ENCODE assay signal across 14 mouse cellular contexts in the genomic region with DNA sequence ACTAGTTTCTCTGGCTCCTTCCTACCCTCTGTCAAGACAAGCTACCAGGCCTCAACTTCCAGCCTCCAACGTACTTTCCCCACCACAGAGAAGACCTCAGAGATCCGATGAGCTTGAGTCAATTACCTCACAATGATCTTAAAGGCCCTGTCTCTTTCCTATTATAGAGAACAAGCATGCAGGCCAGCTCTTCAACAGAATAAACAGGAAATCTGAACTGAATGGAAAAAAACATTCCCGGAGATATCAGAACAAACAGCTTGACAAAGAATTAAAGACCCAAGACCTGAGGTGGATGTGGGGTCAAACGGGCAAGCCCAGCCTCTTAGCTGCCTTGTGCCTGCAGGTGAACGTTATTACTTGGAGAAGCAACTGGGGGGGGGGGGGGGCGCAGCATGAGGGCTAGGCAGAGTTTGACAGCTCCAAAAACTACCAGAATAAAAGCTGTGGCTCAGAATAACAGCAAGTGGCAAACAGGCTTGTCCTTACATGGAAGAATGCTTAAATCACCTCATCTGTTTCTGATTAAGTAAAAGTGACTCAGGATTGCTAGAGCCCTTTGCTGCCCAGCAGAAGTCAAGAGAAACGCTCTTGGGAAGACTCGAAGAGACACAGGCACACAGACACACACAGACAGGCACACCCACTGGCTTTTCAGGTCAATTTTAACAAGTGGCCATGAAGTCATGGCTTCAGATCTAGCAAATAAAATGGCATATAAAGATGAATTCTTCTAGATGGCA. TPM values are rescaled to one million over a fixed set of nuclear protein-coding genes. Genes with fewer than 3 reads are reported as not detected.
DNase-seq lines count a peak whose midpoint lies in the region; ATAC-seq and TF ChIP-seq lines count a peak whose summit lies in the region.
"Had no signal": no experiment of that assay in that cellular context is flagged by ENCODE, and none has a peak within 500 bp of the region (broad histone marks: within the 10 kb centered on the region; RNA-seq: fewer than 3 reads in every experiment).

No protein-coding gene starts in this region.

- no peak overlapping the region for H3K4me2 ChIP-seq in intestine, embryonic 15.5 days (replicated peaks)
- no peak overlapping the region for H3K4me2 ChIP-seq in intestine, embryonic 16.5 days (ENCODE audit: low read depth, low read length)
- no peak overlapping the region for H3K4me2 ChIP-seq in limb, embryonic 14.5 days (replicated peaks; ENCODE audit: low read depth, low read length, severe bottlenecking)
- H3K4me2 ChIP-seq: hindbrain, embryonic 13.5 days; stomach, embryonic 15.5 days had no signal

- H3K27me3 ChIP-seq in intestine, embryonic 15.5 days (replicated peaks): no peaks in the 10 kb centered on the region
- no peaks in the 10 kb centered on the region for H3K27me3 ChIP-seq in intestine, embryonic 16.5 days (replicated peaks; ENCODE audit: control insufficient read depth, insufficient read depth, low read length)
- H3K27me3 ChIP-seq in limb, embryonic 14.5 days (ENCODE audit: control insufficient read depth, insufficient read depth, low read length): no peaks in the 10 kb centered on the region
- H3K27me3 ChIP-seq: hindbrain, embryonic 13.5 days; stomach, embryonic 15.5 days had no signal

- H3K4me1 ChIP-seq in intestine, embryonic 15.5 days (replicated peaks): peaks cover 5% of the 10 kb centered on the region; the same call in 1 of the 2 replicates
- H3K4me1 ChIP-seq in intestine, embryonic 16.5 days (ENCODE audit: control insufficient read depth, insufficient read depth, low read length): peaks cover 16% of the 10 kb centered on the region; the same call in 1 of the 2 replicates
- H3K4me1 ChIP-seq in limb, embryonic 14.5 days (ENCODE audit: control insufficient read depth, insufficient read depth, low read length): peaks cover 8% of the 10 kb centered on the region; the same call in 1 of the 2 replicates

- peak; percentile 60 for DNase-seq in MN1 (ENCODE audit: low spot score)
- DNase-seq in embryo, embryonic 10.5 days (ENCODE audit: low spot score): peak; percentile 59
- DNase-seq in limb, embryonic 14.5 days (ENCODE audit: low spot score): peak; percentile 40
- DNase-seq in spleen, postnatal 10 days (ENCODE audit: low spot score in 2 of 2): no peak
- DNase-seq: cerebellum, postnatal 10 days; layer of hippocampus, adult 9-11 months; right cerebral cortex, postnatal 14 days had no signal

- H3K9me3 ChIP-seq in intestine, embryonic 15.5 days: no peaks in the 10 kb centered on the region
- H3K9me3 ChIP-seq in intestine, embryonic 16.5 days (ENCODE audit: control insufficient read depth, low read length): no peaks in the 10 kb centered on the region
- no peaks in the 10 kb centered on the region for H3K9me3 ChIP-seq in limb, embryonic 14.5 days (ENCODE audit: control insufficient read depth, low read length)
- H3K9me3 ChIP-seq: hindbrain, embryonic 13.5 days; stomach, embryonic 15.5 days had no signal

- peaks cover 8% of the 10 kb centered on the region; the same call in 1 of the 2 replicates for H3K36me3 ChIP-seq in intestine, embryonic 15.5 days
- 0 out of 2 replicates have a peak, but pooled peaks cover 10% of the 10 kb centered on the region for H3K36me3 ChIP-seq in intestine, embryonic 16.5 days (ENCODE audit: control insufficient read depth, insufficient read depth, low read length)
- peaks cover 24% of the 10 kb centered on the region for H3K36me3 ChIP-seq in limb, embryonic 14.5 days (ENCODE audit: control insufficient read depth, insufficient read depth, low read length)

- WGBS in intestine, embryonic 15.5 days: 40% methylated on average over 8 of the region's 8 CpGs
- 43% methylated on average over 8 of the region's 8 CpGs for WGBS in intestine, embryonic 16.5 days
- WGBS in limb, embryonic 14.5 days: 24% methylated on average over 8 of the region's 8 CpGs

- ATAC-seq in intestine, embryonic 15.5 days: no peak
- ATAC-seq in intestine, embryonic 16.5 days: no peak
- ATAC-seq in limb, embryonic 14.5 days (ENCODE audit: low FRiP score, low read depth): no peak
- no peak for ATAC-seq in megakaryocyte-erythroid progenitor cell, adult 5-6 weeks (replicated peaks; ENCODE audit: low FRiP score, low TSS enrichment, poor library complexity, severe bottlenecking)

- no peak overlapping the region for H3K4me3 ChIP-seq in intestine, embryonic 15.5 days (replicated peaks)
- H3K4me3 ChIP-seq in intestine, embryonic 16.5 days (ENCODE audit: low read length): no peak overlapping the region
- no peak overlapping the region for H3K4me3 ChIP-seq in limb, embryonic 14.5 days (replicated peaks; ENCODE audit: low read length)
- H3K4me3 ChIP-seq: hindbrain, embryonic 13.5 days; stomach, embryonic 15.5 days had no signal

- 0 out of 2 replicates have a peak overlapping the region, but pooled peaks have one; percentile 3 for H3K27ac ChIP-seq in intestine, embryonic 15.5 days
- no peak overlapping the region; the same call in 1 of the 2 replicates for H3K27ac ChIP-seq in intestine, embryonic 16.5 days (ENCODE audit: low read length)
- no peak overlapping the region for H3K27ac ChIP-seq in limb, embryonic 14.5 days (replicated peaks; ENCODE audit: low read depth, low read length)
- H3K27ac ChIP-seq: hindbrain, embryonic 13.5 days; macrophage; stomach, embryonic 15.5 days had no signal

- TF ChIP-seq POLR2A in limb, embryonic 14.5 days (IDR thresholded peaks at IDR 0.05; ENCODE audit: borderline replicate concordance, extremely low read depth, insufficient read depth, insufficient read length): no peak

- H3K9ac ChIP-seq in intestine, embryonic 15.5 days: no peak overlapping the region
- no peak overlapping the region for H3K9ac ChIP-seq in intestine, embryonic 16.5 days (ENCODE audit: low read depth, low read length)
- no peak overlapping the region for H3K9ac ChIP-seq in limb, embryonic 14.5 days (ENCODE audit: low read depth, low read length, severe bottlenecking)
- H3K9ac ChIP-seq: hindbrain, embryonic 13.5 days; stomach, embryonic 15.5 days had no signal

RNA-seq across cellular contexts. Expression of a gene that starts 17.5 kb away (rescaled TPM):
- 0.59 and 0.63 TPM in 2 replicates for polyA plus RNA-seq in intestine, embryonic 15.5 days (2015; fragmentation: Nextera tagmentation; extraction: Ambion mirVana)
- 0.34 and 0.67 TPM in 2 replicates for polyA plus RNA-seq in intestine, embryonic 16.5 days (2015; fragmentation: Nextera tagmentation; extraction: Ambion mirVana)
- 0.24 and 0.39 TPM in 2 replicates for polyA plus RNA-seq in limb, embryonic 14.5 days (2012; rRNA removed)
- 0.55 and 0.83 TPM in 2 replicates for polyA plus RNA-seq in limb, embryonic 14.5 days (2014; fragmentation: Nextera tagmentation; extraction: Ambion mirVana)
- not detected in 2 replicates for total RNA-seq in megakaryocyte-erythroid progenitor cell, adult 5-6 weeks (2014; fragmentation: Nextera tagmentation)
- 1.2 TPM in 1 of 2 replicates, not detected in the other for total RNA-seq in megakaryocyte-erythroid progenitor cell, adult 5-6 weeks (2017)

RNA-seq across cellular contexts. Expression of a gene that starts 51.6 kb away (rescaled TPM):
- 3.9 TPM in 2 replicates for polyA plus RNA-seq in intestine, embryonic 15.5 days (2015; fragmentation: Nextera tagmentation; extraction: Ambion mirVana)
- 2.4 and 3.4 TPM in 2 replicates for polyA plus RNA-seq in intestine, embryonic 16.5 days (2015; fragmentation: Nextera tagmentation; extraction: Ambion mirVana)
- polyA plus RNA-seq in limb, embryonic 14.5 days (2012; rRNA removed): 15.1 and 17.0 TPM in 2 replicates
- 5.9 and 6.4 TPM in 2 replicates for polyA plus RNA-seq in limb, embryonic 14.5 days (2014; fragmentation: Nextera tagmentation; extraction: Ambion mirVana)
- total RNA-seq in megakaryocyte-erythroid progenitor cell, adult 5-6 weeks (2014; fragmentation: Nextera tagmentation): 0.26 and 3.9 TPM in 2 replicates
- 1.4 and 2.3 TPM in 2 replicates for total RNA-seq in megakaryocyte-erythroid progenitor cell, adult 5-6 weeks (2017)
- total RNA-seq: monocyte, adult 5-6 weeks had no signal

RNA-seq across cellular contexts. Expression of a gene that starts 52.9 kb away (rescaled TPM):
- 7.2 and 7.7 TPM in 2 replicates for polyA plus RNA-seq in intestine, embryonic 15.5 days (2015; fragmentation: Nextera tagmentation; extraction: Ambion mirVana)
- 6.3 and 6.7 TPM in 2 replicates for polyA plus RNA-seq in intestine, embryonic 16.5 days (2015; fragmentation: Nextera tagmentation; extraction: Ambion mirVana)
- 14.4 and 18.1 TPM in 2 replicates for polyA plus RNA-seq in limb, embryonic 14.5 days (2012; rRNA removed)
- polyA plus RNA-seq in limb, embryonic 14.5 days (2014; fragmentation: Nextera tagmentation; extraction: Ambion mirVana): 10.5 and 11.8 TPM in 2 replicates
- 29.6 and 42.1 TPM in 2 replicates for total RNA-seq in megakaryocyte-erythroid progenitor cell, adult 5-6 weeks (2014; fragmentation: Nextera tagmentation)
- total RNA-seq in megakaryocyte-erythroid progenitor cell, adult 5-6 weeks (2017): 12.9 and 13.2 TPM in 2 replicates

Comparison
In these comparisons a context has a peak if more than half of its experiments do, and no peak if none do; other contexts are left out.
1. DNase-seq: peak in MN1 (single experiment), embryo, embryonic 10.5 days (single experiment) and limb, embryonic 14.5 days (single experiment); none in spleen, postnatal 10 days (0 of 2).